Mouse (Mus musculus): ENCODE results near the gene Cenpx.

The Cenpx gene

GRCm38 (mm10) chr11:120715131-120715530 is 1.6 kb upstream of the Cenpx start:
- H3K36me3 ChIP-seq (ENCODE audit: control insufficient read depth, insufficient read depth, low read length, poor library complexity, severe bottlenecking) = peaks cover 3% of the 10 kb centered on the region
- H3K27me3 ChIP-seq (ENCODE audit: control insufficient read depth, insufficient read depth, low read length, poor library complexity, severe bottlenecking) = no peaks in the 10 kb centered on the region
- DNase-seq (ENCODE audit: low read depth, low spot score) = no peak

DNA sequence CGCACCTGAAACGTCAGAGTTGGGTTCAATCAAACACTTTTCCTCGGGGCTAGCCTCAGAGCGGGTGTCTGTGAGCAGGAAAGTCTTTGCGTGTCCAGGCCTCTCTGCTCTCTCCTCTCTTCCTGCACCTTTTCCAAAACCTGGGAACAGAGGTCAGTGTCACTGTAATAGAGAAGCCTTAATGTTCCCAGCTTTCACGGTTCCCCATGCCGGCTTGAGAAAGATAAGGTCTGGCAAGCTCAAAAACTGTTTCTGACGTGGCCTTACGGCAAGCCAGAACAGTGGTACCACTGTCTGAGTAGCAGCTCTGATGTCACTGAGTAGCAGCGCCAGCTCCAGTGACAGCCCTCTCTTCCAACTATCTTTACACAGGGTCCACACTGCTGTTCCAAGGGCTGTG is 1.0 kb upstream of the Cenpx start:
- no peaks in the 10 kb centered on the region for H3K27me3 ChIP-seq (ENCODE audit: control insufficient read depth, insufficient read depth, low read length, poor library complexity, severe bottlenecking)
- H3K36me3 ChIP-seq (ENCODE audit: control insufficient read depth, insufficient read depth, low read length, poor library complexity, severe bottlenecking) = peaks cover 3% of the 10 kb centered on the region
- no peak for DNase-seq (ENCODE audit: low read depth, low spot score)

DNA sequence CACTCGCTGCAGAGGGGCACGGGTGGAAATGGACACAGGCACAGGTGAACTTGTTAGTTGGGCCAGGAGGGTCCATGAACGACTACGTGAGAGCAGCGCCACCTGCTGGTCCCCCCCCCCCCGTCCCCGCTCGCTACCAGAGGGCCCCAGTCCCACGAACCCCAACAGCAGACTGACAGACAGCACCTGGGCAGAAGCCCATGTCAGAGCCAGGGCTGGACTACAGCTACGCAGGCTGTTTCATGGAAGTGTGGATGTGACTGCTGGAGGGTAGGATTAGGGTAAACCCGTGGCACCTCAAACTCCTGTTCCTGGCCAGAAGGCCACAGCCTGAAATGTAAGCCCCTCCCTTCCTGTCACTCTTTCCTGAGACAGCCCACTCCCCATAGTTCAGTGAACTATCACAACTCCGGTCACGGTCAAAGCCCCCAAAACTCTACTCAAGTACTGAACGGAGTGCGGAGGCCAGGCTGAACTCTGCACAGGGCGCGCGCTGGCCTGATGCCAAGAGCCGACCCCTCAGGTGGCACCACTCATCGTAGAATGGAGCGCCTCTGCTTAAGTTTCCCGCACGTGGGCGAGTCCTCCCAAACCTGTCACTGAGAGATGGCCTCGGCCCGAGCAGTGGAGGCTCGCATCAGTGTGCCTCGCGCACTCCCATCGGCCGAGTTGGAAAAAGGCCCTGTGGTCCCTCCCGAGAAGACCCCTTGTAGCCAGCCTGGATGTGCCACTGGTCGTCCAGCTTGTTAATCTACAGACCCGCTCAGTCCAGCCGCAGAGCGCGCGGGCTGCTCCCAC is 568 bp downstream of the Cenpx start:
- DNase-seq (ENCODE audit: low read depth, low spot score) = peak; percentile 84
- Histone ChIP-seq H3K36me3 (ENCODE audit: control insufficient read depth, insufficient read depth, low read length, poor library complexity, severe bottlenecking) (peaks cover 3% of the 10 kb centered on the region), H3K27me3 (ENCODE audit: control insufficient read depth, insufficient read depth, low read length, poor library complexity, severe bottlenecking) (no peaks in the 10 kb centered on the region)

- DNase-seq (ENCODE audit: low read depth, low spot score) = no peak
- Histone ChIP-seq H3K27me3 (ENCODE audit: control insufficient read depth, insufficient read depth, low read length, poor library complexity, severe bottlenecking) (no peaks in the 10 kb centered on the region), H3K36me3 (ENCODE audit: control insufficient read depth, insufficient read depth, low read length, poor library complexity, severe bottlenecking) (no peaks in the 10 kb centered on the region; the same call in 1 of the 2 replicates)
These were observed 1.4 kb downstream of the Cenpx start for GRCm38 (mm10) chr11:120711980-120712604.

- no peak for DNase-seq (ENCODE audit: low read depth, low spot score)
- Histone ChIP-seq H3K27me3 (ENCODE audit: control insufficient read depth, insufficient read depth, low read length, poor library complexity, severe bottlenecking) (no peaks in the 10 kb centered on the region), H3K36me3 (ENCODE audit: control insufficient read depth, insufficient read depth, low read length, poor library complexity, severe bottlenecking) (no peaks in the 10 kb centered on the region)
These were observed 2.9 kb downstream of the Cenpx start for GRCm38 (mm10) chr11:120710672-120711071.

DNA sequence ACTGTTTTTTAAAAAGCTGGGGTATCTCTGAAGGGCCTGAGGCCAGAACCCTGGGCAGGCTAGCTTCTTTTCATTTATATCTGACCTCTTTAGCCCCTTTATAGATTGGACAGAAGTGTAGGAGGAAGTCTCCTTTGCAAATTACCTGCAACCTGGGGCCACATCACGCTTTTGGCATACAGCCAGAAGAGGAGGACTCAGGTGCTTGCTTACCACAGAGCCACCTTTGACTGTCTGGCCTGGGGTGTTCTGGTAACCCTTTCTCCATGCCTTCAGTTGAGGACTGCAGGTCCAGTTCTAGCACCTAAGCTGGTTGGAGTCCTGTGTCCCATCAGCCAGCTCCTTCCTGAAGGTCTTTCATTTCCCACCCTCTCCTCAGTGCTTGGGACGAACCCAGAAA is 4.0 kb downstream of the Cenpx start:
- Histone ChIP-seq H3K36me3 (ENCODE audit: control insufficient read depth, insufficient read depth, low read length, poor library complexity, severe bottlenecking) (no peaks in the 10 kb centered on the region), H3K27me3 (ENCODE audit: control insufficient read depth, insufficient read depth, low read length, poor library complexity, severe bottlenecking) (no peaks in the 10 kb centered on the region)
- no peak for DNase-seq (ENCODE audit: low read depth, low spot score)

DNA sequence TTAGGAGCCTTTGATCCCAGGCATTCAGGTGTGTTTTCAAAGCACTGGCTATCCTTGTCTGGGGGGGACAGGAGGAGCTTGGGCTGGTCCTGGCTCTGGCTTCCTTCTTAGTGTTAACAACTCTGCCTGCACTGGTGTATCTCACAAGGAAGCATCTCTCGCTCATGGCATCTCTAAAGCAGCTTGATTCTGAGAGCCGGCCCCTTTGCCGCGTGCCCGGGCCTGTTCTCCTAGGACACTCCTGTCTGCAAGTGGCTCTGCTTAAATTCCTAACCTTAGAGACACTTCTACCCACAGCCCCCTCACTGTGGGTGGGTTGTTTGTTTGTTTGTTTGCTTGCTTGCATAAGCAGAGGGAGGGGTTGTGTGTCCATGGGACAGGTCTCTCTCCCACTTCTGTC is 5.6 kb downstream of the Cenpx start:
- H3K27me3 ChIP-seq (ENCODE audit: control insufficient read depth, insufficient read depth, low read length, poor library complexity, severe bottlenecking) = no peaks in the 10 kb centered on the region
- DNase-seq (ENCODE audit: low read depth, low spot score) = no peak
- H3K36me3 ChIP-seq (ENCODE audit: control insufficient read depth, insufficient read depth, low read length, poor library complexity, severe bottlenecking) = peaks cover 2% of the 10 kb centered on the region; the same call in 1 of the 2 replicates

- H3K27me3 ChIP-seq (ENCODE audit: control insufficient read depth, insufficient read depth, low read length, poor library complexity, severe bottlenecking) = no peaks in the 10 kb centered on the region
- no peak for DNase-seq (ENCODE audit: low read depth, low spot score)
- H3K36me3 ChIP-seq (ENCODE audit: control insufficient read depth, insufficient read depth, low read length, poor library complexity, severe bottlenecking) = peaks cover 4% of the 10 kb centered on the region; the same call in 1 of the 2 replicates
These were observed 6.3 kb downstream of the Cenpx start for GRCm38 (mm10) chr11:120707225-120707624.

DNA sequence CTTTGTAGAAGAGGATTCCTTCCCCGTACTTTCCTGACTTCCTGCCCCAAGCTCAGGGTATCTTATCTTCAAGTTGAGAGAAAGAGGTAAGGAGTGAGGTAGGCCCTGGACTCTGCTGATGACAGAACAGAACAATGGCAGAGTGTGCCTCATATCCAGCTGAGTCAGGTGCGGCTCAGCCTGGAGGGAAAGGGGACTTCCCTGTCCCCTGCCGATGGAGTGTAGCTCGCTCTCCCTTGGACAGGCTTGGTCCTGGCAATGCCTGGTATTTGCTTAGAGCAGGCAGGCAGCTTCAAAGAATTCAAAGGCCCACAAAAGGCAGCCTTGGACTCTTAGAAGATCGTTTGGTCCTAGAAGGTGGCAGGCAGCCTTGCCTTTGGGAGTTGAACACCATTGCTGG is 7.4 kb downstream of the Cenpx start:
- DNase-seq (ENCODE audit: low read depth, low spot score) = no peak
- Histone ChIP-seq H3K36me3 (ENCODE audit: control insufficient read depth, insufficient read depth, low read length, poor library complexity, severe bottlenecking) (peaks cover 4% of the 10 kb centered on the region; the same call in 1 of the 2 replicates), H3K27me3 (ENCODE audit: control insufficient read depth, insufficient read depth, low read length, poor library complexity, severe bottlenecking) (no peaks in the 10 kb centered on the region)

- no peak for DNase-seq (ENCODE audit: low read depth, low spot score)
- Histone ChIP-seq H3K27me3 (ENCODE audit: control insufficient read depth, insufficient read depth, low read length, poor library complexity, severe bottlenecking) (no peaks in the 10 kb centered on the region), H3K36me3 (ENCODE audit: control insufficient read depth, insufficient read depth, low read length, poor library complexity, severe bottlenecking) (peaks cover 6% of the 10 kb centered on the region; the same call in 1 of the 2 replicates)
These were observed 8.8 kb downstream of the Cenpx start for GRCm38 (mm10) chr11:120704486-120705325.

- peaks cover 6% of the 10 kb centered on the region for H3K36me3 ChIP-seq (ENCODE audit: control insufficient read depth, insufficient read depth, low read length, poor library complexity, severe bottlenecking)
- no peaks in the 10 kb centered on the region for H3K27me3 ChIP-seq (ENCODE audit: control insufficient read depth, insufficient read depth, low read length, poor library complexity, severe bottlenecking)
- DNase-seq (ENCODE audit: low read depth, low spot score) = no peak
These were observed 9.7 kb downstream of the Cenpx start for GRCm38 (mm10) chr11:120703696-120704454.

GRCm38 (mm10) chr11:120697741-120698140 is 15.8 kb downstream of the Cenpx start:
- no peak for DNase-seq (ENCODE audit: low read depth, low spot score)
- H3K36me3 ChIP-seq (ENCODE audit: control insufficient read depth, insufficient read depth, low read length, poor library complexity, severe bottlenecking) = peaks cover 9% of the 10 kb centered on the region

GRCm38 (mm10) chr11:120696568-120696967 is 17.0 kb downstream of the Cenpx start:
- peak; percentile 26 for DNase-seq (ENCODE audit: low read depth, low spot score)
- peaks cover 7% of the 10 kb centered on the region for H3K36me3 ChIP-seq (ENCODE audit: control insufficient read depth, insufficient read depth, low read length, poor library complexity, severe bottlenecking)

More at GRCm38 (mm10) chr11:120697741-120698140, 15.8 kb downstream of the Cenpx start:
- H3K27me3 ChIP-seq (ENCODE audit: control insufficient read depth, insufficient read depth, low read length, poor library complexity, severe bottlenecking) = no peaks in the 10 kb centered on the region

DNA sequence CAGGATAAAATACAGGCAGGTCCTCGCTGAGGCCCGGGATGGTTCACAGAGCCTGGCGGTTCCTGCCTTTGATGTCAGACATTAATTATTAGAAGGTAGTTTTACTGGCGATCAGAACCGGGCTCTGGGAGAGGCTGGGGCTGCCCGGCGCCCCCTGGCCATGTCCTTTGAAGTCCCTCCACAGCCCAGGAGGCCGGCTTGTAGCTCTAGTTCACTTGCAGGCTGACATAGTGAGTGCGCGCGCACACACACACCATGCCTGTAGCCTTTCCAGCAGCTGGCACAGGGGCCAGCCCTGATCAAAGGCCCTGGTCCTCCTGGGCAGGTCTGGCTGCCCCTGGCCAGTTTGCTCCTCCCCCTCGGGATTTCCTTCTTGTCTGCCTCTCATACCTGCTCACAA is 17.9 kb downstream of the Cenpx start:
- peaks cover 5% of the 10 kb centered on the region for H3K36me3 ChIP-seq (ENCODE audit: control insufficient read depth, insufficient read depth, low read length, poor library complexity, severe bottlenecking)
- no peaks in the 10 kb centered on the region for H3K27me3 ChIP-seq (ENCODE audit: control insufficient read depth, insufficient read depth, low read length, poor library complexity, severe bottlenecking)
- no peak for DNase-seq (ENCODE audit: low read depth, low spot score)

More at GRCm38 (mm10) chr11:120696568-120696967, 17.0 kb downstream of the Cenpx start:
- no peaks in the 10 kb centered on the region for H3K27me3 ChIP-seq (ENCODE audit: control insufficient read depth, insufficient read depth, low read length, poor library complexity, severe bottlenecking)
